Mouse (Mus musculus) macrophage (primary cell): Measurements from ENCODE around the gene Tcp10c. TPM values are rescaled to one million over a fixed set of nuclear protein-coding genes. Genes with fewer than 3 reads are reported as not detected.
"Not testable (repeated sequence)": the region's sequence is repeated elsewhere in the genome, so short reads cannot be mapped to it uniquely, and the experiment has no call there.

Experiments used
- H3K27ac ChIP-seq: fragments of 350-480 bp; formaldehyde crosslinking; 2 replicates; pipeline ENCODE4 v1.9.0; 2021
- H3K36me3 ChIP-seq: fragments of 350-480 bp; formaldehyde crosslinking; 2 replicates; pipeline ENCODE4 v1.9.0; 2021; ENCODE audit errors: inconsistent target
- H3K4me3 ChIP-seq: fragments of 350-480 bp; formaldehyde crosslinking; 2 replicates; pipeline ENCODE4 v1.9.0; 2021; ENCODE audit errors: inconsistent target
- H3K79me2 ChIP-seq: fragments of 350-480 bp; formaldehyde crosslinking; 2 replicates; pipeline ENCODE4 v1.9.0; 2021; ENCODE audit errors: inconsistent target
- WGBS: methylation state at CpG from one replicate; pipeline ENCODE4 v1.1.7; 2026; ENCODE audit warnings: inconsistent platforms; ENCODE audit not compliant: missing documents; 5-methylcytosine and 5-hydroxymethylcytosine counted together
- polyA plus RNA-seq: library from polyadenylated mRNA; stranded (reverse); fragments of 250-400 nt; gene quantifications from 3 replicates; pipeline ENCODE4 v1.2.4, GENCODE M21; 2018; ENCODE audit warnings: inconsistent platforms

Tcp10c gene
- polyA plus RNA-seq, 1 experiment from 2014 or later = not detected

DNA sequence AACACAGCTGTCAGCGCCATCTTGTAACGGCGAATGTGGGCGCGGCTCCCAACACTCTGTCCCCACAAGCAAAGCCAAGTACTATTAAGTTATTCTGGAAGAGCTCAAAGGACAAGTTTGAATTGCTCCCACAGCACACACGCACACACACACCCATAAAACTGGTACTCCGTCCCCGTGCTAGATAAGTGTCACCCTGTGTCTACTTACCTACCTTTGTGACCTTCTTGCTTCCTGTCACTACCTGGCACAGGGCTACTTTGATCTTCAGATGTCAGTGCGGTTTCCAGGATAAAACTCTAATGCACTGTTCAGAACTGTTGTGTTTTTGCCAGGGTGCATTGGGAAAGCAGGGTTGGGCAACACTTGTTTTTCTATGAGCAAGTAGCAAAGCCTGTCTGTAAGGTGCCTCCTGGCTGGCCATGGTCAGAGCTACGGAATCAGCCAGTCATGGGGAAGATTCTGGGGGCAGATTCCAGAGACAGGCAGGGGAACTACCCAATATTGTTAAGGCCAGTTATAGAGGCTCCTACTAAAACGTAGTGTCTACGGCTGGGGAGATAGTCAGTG, 66.7 kb downstream of the Tcp10c start:
- not testable (repeated sequence) for H3K36me3 ChIP-seq, H3K79me2 ChIP-seq, H3K4me3 ChIP-seq, H3K27ac ChIP-seq
- 96% methylated on average over 6 of the region's 12 CpGs for WGBS

DNA sequence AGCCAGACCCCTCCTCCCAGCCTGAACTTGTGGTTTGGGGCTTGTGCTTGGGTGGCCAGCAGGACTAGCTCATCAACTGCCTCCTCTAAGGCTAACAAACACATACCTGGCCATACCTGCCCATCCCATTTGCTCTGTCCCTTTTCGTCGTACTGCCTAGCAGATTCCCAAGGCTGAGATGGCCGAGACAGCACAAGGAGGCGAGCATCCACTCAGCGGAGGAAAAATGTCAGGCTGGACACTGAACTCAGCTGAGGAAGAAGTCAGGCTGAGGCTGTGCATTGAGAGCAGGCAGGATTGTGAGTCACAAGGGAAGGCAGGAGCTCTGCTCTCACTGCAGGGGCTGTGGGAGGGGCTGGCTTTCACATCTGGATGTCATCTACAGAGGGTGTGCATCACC, 68.3 kb downstream of the Tcp10c start:
- H3K27ac ChIP-seq, H3K79me2 ChIP-seq, H3K4me3 ChIP-seq, H3K36me3 ChIP-seq: not testable (repeated sequence)
- 86% methylated on average over 5 of the region's 5 CpGs for WGBS

DNA sequence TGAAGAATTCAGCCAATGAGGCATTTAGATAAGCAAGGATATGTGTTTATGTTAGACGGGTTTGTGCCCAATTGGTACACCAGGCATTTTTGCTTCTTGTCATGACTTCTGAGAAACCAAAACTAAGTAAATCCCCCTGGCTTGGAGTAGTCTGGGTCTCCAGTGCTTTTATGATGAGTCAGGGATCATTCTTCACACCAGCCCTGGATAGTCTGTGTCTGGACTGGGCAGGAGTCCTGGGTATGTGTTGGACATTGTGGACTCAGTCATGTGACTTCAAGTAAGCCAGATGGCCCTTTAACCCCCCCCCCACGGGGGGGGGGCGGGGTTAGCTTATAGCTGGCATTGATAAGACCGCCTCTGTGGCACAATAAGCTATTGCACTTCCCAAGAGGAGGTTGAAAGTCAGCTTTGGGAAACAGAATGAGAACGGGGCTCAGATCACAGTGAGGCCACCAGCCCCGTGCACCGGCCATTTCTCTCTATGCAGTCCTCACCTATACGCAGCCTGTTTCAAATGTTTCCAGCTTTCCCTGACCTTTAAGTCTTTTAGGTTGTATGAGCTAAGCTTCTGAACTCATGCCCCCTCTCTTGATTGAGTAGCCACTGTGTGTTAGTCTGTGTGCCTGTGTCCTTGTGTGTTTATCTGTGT, 69.1 kb downstream of the Tcp10c start:
- H3K36me3 ChIP-seq, H3K4me3 ChIP-seq, H3K27ac ChIP-seq, H3K79me2 ChIP-seq: not testable (repeated sequence)
- 69% methylated on average over 8 of the region's 8 CpGs for WGBS

DNA sequence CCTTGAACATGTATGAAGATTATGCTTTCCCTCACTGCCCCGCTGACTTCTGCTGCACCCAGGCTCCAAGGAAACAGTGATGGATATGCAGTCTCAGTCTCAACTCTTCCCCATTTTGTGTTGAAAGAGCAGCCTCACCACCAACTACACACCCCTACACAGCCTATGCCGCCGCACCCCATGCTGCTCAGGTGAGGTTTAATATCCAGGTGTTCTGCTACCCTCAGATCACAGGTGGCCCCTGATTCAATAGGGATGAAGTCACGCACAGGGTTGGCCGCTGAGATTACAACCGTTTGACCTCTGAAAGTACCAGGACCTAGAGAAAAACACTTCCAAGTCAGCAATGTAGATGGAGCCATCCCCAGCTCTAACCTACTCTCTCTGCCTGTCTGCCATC, 69.9 kb downstream of the Tcp10c start:
- WGBS = 89% methylated on average over 6 of the region's 6 CpGs
- H3K4me3 ChIP-seq, H3K36me3 ChIP-seq, H3K79me2 ChIP-seq, H3K27ac ChIP-seq: not testable (repeated sequence)

DNA sequence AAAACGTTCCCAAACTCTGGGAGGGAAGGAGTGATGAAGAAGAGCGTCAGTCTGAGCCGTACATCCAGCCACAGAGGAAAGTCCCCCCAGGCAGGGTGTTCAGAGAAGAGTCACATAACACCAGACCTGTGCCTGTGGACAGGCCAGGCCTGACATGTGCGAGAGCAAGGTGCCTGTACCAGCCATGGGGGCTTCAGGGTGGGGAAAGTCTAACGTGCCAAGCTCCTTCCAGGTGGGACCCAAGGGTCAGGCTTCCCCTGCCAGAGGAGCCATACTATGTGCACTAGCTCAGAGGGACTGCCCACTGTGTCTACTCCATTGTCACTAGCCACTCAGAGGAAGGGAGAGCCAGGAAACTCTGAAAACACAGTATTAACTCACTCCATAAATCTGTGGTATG, 71.3 kb downstream of the Tcp10c start:
- H3K4me3 ChIP-seq, H3K36me3 ChIP-seq, H3K79me2 ChIP-seq, H3K27ac ChIP-seq: not testable (repeated sequence)
- WGBS = 70% methylated on average over 2 of the region's 5 CpGs

GRCm38 (mm10) chr17:13426508-13426907, 72.1 kb downstream of the Tcp10c start:
- not testable (repeated sequence) for H3K36me3 ChIP-seq, H3K27ac ChIP-seq, H3K4me3 ChIP-seq, H3K79me2 ChIP-seq
- WGBS = no CpG with 5 or more reads among the region's 6 CpGs

Other genes starting within 250 kb of the Tcp10c start
- gene Unc93a, start 222.8 kb upstream of the Tcp10c start, polyA plus RNA-seq = not detected in 3 replicates
- gene Smok2a, start 133.4 kb upstream of the Tcp10c start, polyA plus RNA-seq = not detected in 3 replicates
- gene Smok2b, start 124.3 kb upstream of the Tcp10c start, polyA plus RNA-seq = not detected in 3 replicates